In genomic region chr2:45246061-45246945, GRCm38 (mm10) we compare ENCODE assay signal across 11 mouse cellular contexts.
A peak's percentile ranks its signal among the peaks of the same experiment; 100 is the strongest.
DNase-seq lines count a peak whose midpoint lies in the region; ATAC-seq lines count a peak whose summit lies in the region.
"Had no signal": no experiment of that assay in that cellular context is flagged by ENCODE, and none has a peak within 500 bp of the region (broad histone marks: within the 10 kb centered on the region; RNA-seq: fewer than 3 reads in every experiment).

No protein-coding gene starts in this region.

- no peak overlapping the region for H3K4me2 ChIP-seq in intestine, embryonic 16.5 days (ENCODE audit: low read depth, low read length)
- H3K4me2 ChIP-seq: embryonic facial prominence, embryonic 13.5 days had no signal

- ATAC-seq in granulocyte monocyte progenitor cell, adult 5-6 weeks (replicated peaks; ENCODE audit: poor library complexity, severe bottlenecking), result peak; percentile 90
- ATAC-seq in intestine, embryonic 16.5 days, result no peak

- no peaks in the 10 kb centered on the region for H3K36me3 ChIP-seq in limb, embryonic 10.5 days
- no peaks in the 10 kb centered on the region for H3K36me3 ChIP-seq in intestine, embryonic 16.5 days (ENCODE audit: control insufficient read depth, insufficient read depth, low read length)
- H3K36me3 ChIP-seq: embryonic facial prominence, embryonic 13.5 days had no signal

- WGBS in limb, embryonic 10.5 days, result 88% methylated on average over 10 of the region's 10 CpGs
- 75% methylated on average over 10 of the region's 10 CpGs for WGBS in intestine, embryonic 16.5 days

- H3K9me3 ChIP-seq in limb, embryonic 10.5 days (replicated peaks), result no peaks in the 10 kb centered on the region
- H3K9me3 ChIP-seq in intestine, embryonic 16.5 days (ENCODE audit: control insufficient read depth, low read length), result no peaks in the 10 kb centered on the region
- H3K9me3 ChIP-seq: embryonic facial prominence, embryonic 13.5 days had no signal

- DNase-seq in cerebellum, postnatal 10 days, result peak; percentile 36 to 58
- no peak for DNase-seq in cerebellum, adult 8-10 months
- DNase-seq in 3T3-L1 (ENCODE audit: low read depth, low spot score), result peak; percentile 61
- peak; percentile 25 for DNase-seq in lung, postnatal 25 days (ENCODE audit: low spot score)
- no peak for DNase-seq in urinary bladder, postnatal 25 days (ENCODE audit: low spot score)
- DNase-seq in limb, embryonic 10.5 days (ENCODE audit: low spot score), result no peak
- DNase-seq: kidney, postnatal 4 days; midbrain, embryonic 14.5 days had no signal

- no peak overlapping the region for H3K27ac ChIP-seq in limb, embryonic 10.5 days
- H3K27ac ChIP-seq in intestine, embryonic 16.5 days (ENCODE audit: low read length), result no peak overlapping the region
- H3K27ac ChIP-seq: embryonic facial prominence, embryonic 13.5 days had no signal

- 0 out of 2 replicates have a peak, but pooled peaks cover 5% of the 10 kb centered on the region for H3K27me3 ChIP-seq in limb, embryonic 10.5 days (ENCODE audit: low read depth, poor library complexity, severe bottlenecking)
- no peaks in the 10 kb centered on the region for H3K27me3 ChIP-seq in intestine, embryonic 16.5 days (replicated peaks; ENCODE audit: control insufficient read depth, insufficient read depth, low read length)
- H3K27me3 ChIP-seq: embryonic facial prominence, embryonic 13.5 days had no signal

- H3K4me1 ChIP-seq in limb, embryonic 10.5 days, result no peaks in the 10 kb centered on the region
- no peaks in the 10 kb centered on the region for H3K4me1 ChIP-seq in intestine, embryonic 16.5 days (ENCODE audit: control insufficient read depth, insufficient read depth, low read length)

- H3K9ac ChIP-seq in intestine, embryonic 16.5 days (ENCODE audit: low read depth, low read length), result no peak overlapping the region
- H3K9ac ChIP-seq: embryonic facial prominence, embryonic 13.5 days had no signal

- H3K4me3 ChIP-seq in limb, embryonic 10.5 days, result no peak overlapping the region
- H3K4me3 ChIP-seq in intestine, embryonic 16.5 days (ENCODE audit: low read length), result no peak overlapping the region
- H3K4me3 ChIP-seq: embryonic facial prominence, embryonic 13.5 days had no signal

Comparison
In these comparisons a context has a peak if more than half of its experiments do, and no peak if none do; other contexts are left out.
1. DNase-seq: peak in cerebellum, postnatal 10 days (2 of 2), 3T3-L1 (single experiment) and lung, postnatal 25 days (single experiment); none in cerebellum, adult 8-10 months (single experiment), urinary bladder, postnatal 25 days (single experiment) and limb, embryonic 10.5 days (single experiment).